Mouse (Mus musculus) kidney, adult 2 months (tissue): ENCODE measurements around the gene Coq6.

Source experiments
- CTCF ChIP-seq: fragments of 200-500 bp; conservative IDR thresholded peaks from 2 replicates; pipeline ENCODE4 v1.5.1; 2011; ENCODE audit warnings: low read depth, mild to moderate bottlenecking, control low read depth, low read length, moderate library complexity, mixed read lengths; ENCODE audit not compliant: insufficient read depth, insufficient read length
- POLR2A ChIP-seq: fragments of 200-500 bp; IDR thresholded peaks from one replicate; pipeline ENCODE4 v1.6.1; 2011; ENCODE audit warnings: low read depth, low read length, control low read depth

DNA sequence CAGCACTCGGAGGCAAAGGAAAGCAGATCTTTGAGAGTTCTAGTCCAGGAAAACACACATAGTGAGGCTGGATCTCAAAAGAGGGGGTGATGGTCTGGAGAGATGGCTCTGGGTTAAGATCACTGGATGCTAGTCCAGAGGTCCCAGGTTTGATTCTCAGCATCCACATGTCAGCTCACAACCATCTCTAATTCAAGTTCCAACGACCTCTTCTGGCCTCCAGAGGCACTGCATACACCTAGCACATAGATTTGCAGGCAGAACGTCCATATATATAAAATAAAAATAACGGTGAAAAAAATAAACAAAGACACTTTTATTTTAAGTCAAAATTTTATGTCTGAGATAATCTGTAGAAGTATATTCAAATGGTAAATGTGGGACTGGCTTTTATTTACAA is 45.8 kb downstream of the Coq6 start:
- TF ChIP-seq POLR2A: no peak
- no peak for TF ChIP-seq CTCF
